Mouse (Mus musculus): ENCODE measurements around the gene Efna1.

The Efna1 gene

GRCm38 (mm10) chr3:89315930-89316831 is 35.2 kb upstream of the Efna1 start:
- Histone ChIP-seq H3K4me1 (replicated peaks; ENCODE audit: low read depth, low read length) (peaks cover 71% of the 10 kb centered on the region), H3K4me3 (replicated peaks; ENCODE audit: low read length) (peak overlapping the region; percentile 75), H3K36me3 (ENCODE audit: insufficient read depth, low read length) (no peaks in the 10 kb centered on the region), H3K27me3 (ENCODE audit: insufficient read depth, low read length) (peaks cover 47% of the 10 kb centered on the region), H3K9me3 (ENCODE audit: low read length) (no peaks in the 10 kb centered on the region)
- TF ChIP-seq NANOG (IDR thresholded peaks at IDR 0.05; ENCODE audit: borderline replicate concordance, low read length) (no peak), CTCF (conservative IDR thresholded peaks at IDR 0.05; ENCODE audit: low read length) (no peak), POU5F1 (IDR thresholded peaks at IDR 0.05; ENCODE audit: borderline replicate concordance, low read length) (no peak)

GRCm38 (mm10) chr3:89315195-89315929 is 34.4 kb upstream of the Efna1 start:
- TF ChIP-seq CTCF (conservative IDR thresholded peaks at IDR 0.05; ENCODE audit: low read length) (peak; percentile 74), NANOG (IDR thresholded peaks at IDR 0.05; ENCODE audit: borderline replicate concordance, low read length) (no peak)
- H3K36me3 ChIP-seq (ENCODE audit: insufficient read depth, low read length), result no peaks in the 10 kb centered on the region

GRCm38 (mm10) chr3:89314791-89315190 is 33.8 kb upstream of the Efna1 start:
- Histone ChIP-seq H3K36me3 (ENCODE audit: insufficient read depth, low read length) (no peaks in the 10 kb centered on the region), H3K9me3 (ENCODE audit: low read length) (no peaks in the 10 kb centered on the region), H3K4me1 (replicated peaks; ENCODE audit: low read depth, low read length) (peaks cover 58% of the 10 kb centered on the region), H3K27me3 (ENCODE audit: insufficient read depth, low read length) (peaks cover 33% of the 10 kb centered on the region), H3K4me3 (replicated peaks; ENCODE audit: low read length) (peak overlapping the region; percentile 75)
- TF ChIP-seq POU5F1 (IDR thresholded peaks at IDR 0.05; ENCODE audit: borderline replicate concordance, low read length) (no peak), CTCF (conservative IDR thresholded peaks at IDR 0.05; ENCODE audit: low read length) (no peak), NANOG (IDR thresholded peaks at IDR 0.05; ENCODE audit: borderline replicate concordance, low read length) (no peak)

More at GRCm38 (mm10) chr3:89315195-89315929, 34.4 kb upstream of the Efna1 start:
- H3K4me3 ChIP-seq (replicated peaks; ENCODE audit: low read length), result peak overlapping the region; percentile 75
- peaks cover 64% of the 10 kb centered on the region for H3K4me1 ChIP-seq (replicated peaks; ENCODE audit: low read depth, low read length)
- no peaks in the 10 kb centered on the region for H3K9me3 ChIP-seq (ENCODE audit: low read length)
- peaks cover 38% of the 10 kb centered on the region for H3K27me3 ChIP-seq (ENCODE audit: insufficient read depth, low read length)

- peak overlapping the region; percentile 75; the same call in 1 of the 2 replicates for H3K4me3 ChIP-seq (replicated peaks; ENCODE audit: low read length)
- TF ChIP-seq CTCF (conservative IDR thresholded peaks at IDR 0.05; ENCODE audit: low read length) (no peak), POU5F1 (IDR thresholded peaks at IDR 0.05; ENCODE audit: borderline replicate concordance, low read length) (no peak), NANOG (IDR thresholded peaks at IDR 0.05; ENCODE audit: borderline replicate concordance, low read length) (no peak)
- peaks cover 32% of the 10 kb centered on the region for H3K27me3 ChIP-seq (ENCODE audit: insufficient read depth, low read length)
- no peaks in the 10 kb centered on the region for H3K9me3 ChIP-seq (ENCODE audit: low read length)
- H3K36me3 ChIP-seq (ENCODE audit: insufficient read depth, low read length), result no peaks in the 10 kb centered on the region
- H3K4me1 ChIP-seq (replicated peaks; ENCODE audit: low read depth, low read length), result peaks cover 56% of the 10 kb centered on the region
These were observed 33.4 kb upstream of the Efna1 start for GRCm38 (mm10) chr3:89314340-89314739.

- Histone ChIP-seq H3K27me3 (ENCODE audit: insufficient read depth, low read length) (peaks cover 9% of the 10 kb centered on the region; the same call in 1 of the 2 replicates), H3K4me3 (replicated peaks; ENCODE audit: low read length) (no peak overlapping the region), H3K4me1 (replicated peaks; ENCODE audit: low read depth, low read length) (peaks cover 40% of the 10 kb centered on the region), H3K36me3 (ENCODE audit: insufficient read depth, low read length) (no peaks in the 10 kb centered on the region), H3K9me3 (ENCODE audit: low read length) (no peaks in the 10 kb centered on the region)
- TF ChIP-seq CTCF (conservative IDR thresholded peaks at IDR 0.05; ENCODE audit: low read length), result peak; percentile 88
- no peak for TF ChIP-seq POU5F1 (IDR thresholded peaks at IDR 0.05; ENCODE audit: borderline replicate concordance, low read length)
These were observed 27.1 kb upstream of the Efna1 start for GRCm38 (mm10) chr3:89308089-89308488.

- peaks cover 40% of the 10 kb centered on the region for H3K4me1 ChIP-seq (replicated peaks; ENCODE audit: low read depth, low read length)
- H3K4me3 ChIP-seq (replicated peaks; ENCODE audit: low read length), result no peak overlapping the region
- H3K9me3 ChIP-seq (ENCODE audit: low read length), result no peaks in the 10 kb centered on the region
- peaks cover 14% of the 10 kb centered on the region; the same call in 1 of the 2 replicates for H3K27me3 ChIP-seq (ENCODE audit: insufficient read depth, low read length)
- H3K36me3 ChIP-seq (ENCODE audit: insufficient read depth, low read length), result no peaks in the 10 kb centered on the region
- TF ChIP-seq NANOG (IDR thresholded peaks at IDR 0.05; ENCODE audit: borderline replicate concordance, low read length), result no peak
- TF ChIP-seq POU5F1 (IDR thresholded peaks at IDR 0.05; ENCODE audit: borderline replicate concordance, low read length), result no peak
- TF ChIP-seq CTCF (conservative IDR thresholded peaks at IDR 0.05; ENCODE audit: low read length), result no peak
These were observed 24.8 kb upstream of the Efna1 start for GRCm38 (mm10) chr3:89305551-89306325.

- peaks cover 17% of the 10 kb centered on the region; the same call in 1 of the 2 replicates for H3K27me3 ChIP-seq (ENCODE audit: insufficient read depth, low read length)
- H3K4me1 ChIP-seq (replicated peaks; ENCODE audit: low read depth, low read length), result peaks cover 43% of the 10 kb centered on the region
- H3K4me3 ChIP-seq (replicated peaks; ENCODE audit: low read length), result no peak overlapping the region
- no peaks in the 10 kb centered on the region for H3K9me3 ChIP-seq (ENCODE audit: low read length)
- TF ChIP-seq NANOG (IDR thresholded peaks at IDR 0.05; ENCODE audit: borderline replicate concordance, low read length) (no peak), CTCF (conservative IDR thresholded peaks at IDR 0.05; ENCODE audit: low read length) (no peak), POU5F1 (IDR thresholded peaks at IDR 0.05; ENCODE audit: borderline replicate concordance, low read length) (no peak)
- no peaks in the 10 kb centered on the region for H3K36me3 ChIP-seq (ENCODE audit: insufficient read depth, low read length)
These were observed 24.2 kb upstream of the Efna1 start for GRCm38 (mm10) chr3:89305105-89305504.

GRCm38 (mm10) chr3:89304440-89304839 is 23.5 kb upstream of the Efna1 start:
- H3K27me3 ChIP-seq (ENCODE audit: insufficient read depth, low read length), result peaks cover 16% of the 10 kb centered on the region; the same call in 1 of the 2 replicates
- no peak overlapping the region for H3K4me3 ChIP-seq (replicated peaks; ENCODE audit: low read length)
- H3K36me3 ChIP-seq (ENCODE audit: insufficient read depth, low read length), result no peaks in the 10 kb centered on the region
- H3K9me3 ChIP-seq (ENCODE audit: low read length), result no peaks in the 10 kb centered on the region
- TF ChIP-seq NANOG (IDR thresholded peaks at IDR 0.05; ENCODE audit: borderline replicate concordance, low read length), result no peak
- TF ChIP-seq CTCF (conservative IDR thresholded peaks at IDR 0.05; ENCODE audit: low read length), result no peak
- no peak for TF ChIP-seq POU5F1 (IDR thresholded peaks at IDR 0.05; ENCODE audit: borderline replicate concordance, low read length)
- H3K4me1 ChIP-seq (replicated peaks; ENCODE audit: low read depth, low read length), result peaks cover 50% of the 10 kb centered on the region
